Mouse (Mus musculus): ENCODE measurements around the gene 3300002I08Rik.
"Not testable (repeated sequence)": the region's sequence is repeated elsewhere in the genome, so short reads cannot be mapped to it uniquely, and the experiment has no call there.

- TF ChIP-seq POLR2A (IDR thresholded peaks at IDR 0.05; ENCODE audit: control insufficient read depth, low read depth, low read length); CTCF (IDR thresholded peaks at IDR 0.05; ENCODE audit: control insufficient read depth, insufficient read depth, insufficient replicate concordance, low read depth, low read length): not testable (repeated sequence)
These were observed 51.3 kb downstream of the 3300002I08Rik start for GRCm38 (mm10) chr2:150310952-150311884.

All from testis, adult 2 months (tissue).